ENCODE assay signal across 22 mouse cellular contexts in the genomic region with DNA sequence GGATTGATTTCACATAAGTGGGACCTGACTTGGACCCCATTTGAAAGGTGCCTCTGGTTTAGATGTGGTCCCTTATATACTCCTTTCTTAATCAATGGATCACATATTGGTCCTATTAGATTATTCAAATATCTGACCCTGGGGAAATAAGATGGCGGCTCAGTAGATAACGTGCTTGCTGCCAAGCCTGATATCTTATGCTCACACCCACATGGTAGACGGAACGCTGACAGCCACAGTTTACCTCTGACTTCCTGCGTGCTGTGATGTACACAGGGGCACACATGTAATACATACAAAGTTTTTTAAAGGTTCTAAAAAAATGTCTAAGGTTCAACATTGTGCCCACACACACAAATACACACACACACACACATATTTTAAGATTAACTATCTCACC.
A peak's percentile ranks its signal among the peaks of the same experiment; 100 is the strongest.
DNase-seq lines count a peak whose midpoint lies in the region; ATAC-seq and TF ChIP-seq lines count a peak whose summit lies in the region.
"Had no signal": no experiment of that assay in that cellular context is flagged by ENCODE, and none has a peak within 500 bp of the region (broad histone marks: within the 10 kb centered on the region; RNA-seq: fewer than 3 reads in every experiment).

No protein-coding gene starts in this region.

- TF ChIP-seq POLR2A in lung, adult 2 months (IDR thresholded peaks at IDR 0.05; ENCODE audit: borderline replicate concordance, extremely low read depth, low read depth, low read length): no peak

- no peak overlapping the region for H3K9ac ChIP-seq in liver, embryonic 11.5 days (ENCODE audit: low read depth, low read length)
- no peak overlapping the region for H3K9ac ChIP-seq in liver, embryonic 15.5 days
- H3K9ac ChIP-seq: embryonic facial prominence, embryonic 15.5 days; forebrain, embryonic 15.5 days; heart, embryonic 12.5 days; hindbrain, embryonic 14.5 days had no signal

- H3K27ac ChIP-seq in liver, embryonic 11.5 days (ENCODE audit: low read depth, low read length): no peak overlapping the region
- no peak overlapping the region; the same call in 1 of the 2 replicates for H3K27ac ChIP-seq in liver, embryonic 15.5 days (replicated peaks)
- H3K27ac ChIP-seq: embryonic facial prominence, embryonic 15.5 days; forebrain, embryonic 15.5 days; heart, adult 2 months; hindbrain, embryonic 10.5 days; hindbrain, embryonic 14.5 days had no signal

- 68% methylated on average over 5 of the region's 5 CpGs for WGBS in liver, embryonic 11.5 days
- WGBS in liver, embryonic 15.5 days (ENCODE audit: insufficient replicate concordance): 38% methylated on average over 5 of the region's 5 CpGs
- 92% methylated on average over 5 of the region's 5 CpGs for WGBS in lung, adult 2 months

- DNase-seq in c-Kit-positive CD71-positive TER-119-positive erythroid progenitor cells, embryonic 14.5 days (ENCODE audit: low spot score): peak; percentile 20
- DNase-seq in liver, embryonic 11.5 days (ENCODE audit: low spot score): no peak
- no peak for DNase-seq in lung, adult 2 months
- no peak for DNase-seq in layer of hippocampus, adult 9-11 months
- DNase-seq in heart, adult 9 months (ENCODE audit: low spot score in 2 of 2): no peak
- DNase-seq: adrenal gland, postnatal 14 days; cerebellum, adult 2 months; cerebellum, postnatal 10 days; embryo, embryonic 11 days; gastrocnemius, postnatal 10 days; heart, adult 2 months had no signal

- peaks cover 15% of the 10 kb centered on the region for H3K4me1 ChIP-seq in liver, embryonic 11.5 days (replicated peaks; ENCODE audit: control insufficient read depth, insufficient read depth, low read length)
- H3K4me1 ChIP-seq in liver, embryonic 15.5 days (replicated peaks): peaks cover 31% of the 10 kb centered on the region
- H3K4me1 ChIP-seq in lung, adult 2 months (ENCODE audit: control insufficient read depth, insufficient read depth, low read length): peaks cover 5% of the 10 kb centered on the region; the same call in 1 of the 2 replicates

- no peak overlapping the region for H3K4me3 ChIP-seq in liver, embryonic 11.5 days (ENCODE audit: low read depth, low read length)
- no peak overlapping the region for H3K4me3 ChIP-seq in liver, embryonic 15.5 days (replicated peaks)
- H3K4me3 ChIP-seq in lung, adult 2 months (replicated peaks; ENCODE audit: extremely low read depth, low read depth, low read length): no peak overlapping the region
- H3K4me3 ChIP-seq: embryonic facial prominence, embryonic 15.5 days; erythroblast, embryonic 14.5 days; forebrain, embryonic 15.5 days; heart, adult 2 months; heart, embryonic 12.5 days; hindbrain, embryonic 10.5 days had no signal

- H3K36me3 ChIP-seq in liver, embryonic 11.5 days (ENCODE audit: control insufficient read depth, insufficient read depth, low read length): peaks cover 3% of the 10 kb centered on the region
- H3K36me3 ChIP-seq in liver, embryonic 15.5 days (replicated peaks): peaks cover 15% of the 10 kb centered on the region

- no peaks in the 10 kb centered on the region for H3K9me3 ChIP-seq in liver, embryonic 11.5 days (ENCODE audit: control insufficient read depth, low read length)
- no peaks in the 10 kb centered on the region for H3K9me3 ChIP-seq in liver, embryonic 15.5 days (replicated peaks)
- H3K9me3 ChIP-seq: embryonic facial prominence, embryonic 15.5 days; forebrain, embryonic 15.5 days; heart, embryonic 12.5 days; hindbrain, embryonic 10.5 days had no signal

- no peaks in the 10 kb centered on the region for H3K27me3 ChIP-seq in liver, embryonic 11.5 days (replicated peaks; ENCODE audit: control insufficient read depth, insufficient read depth, low read length)
- H3K27me3 ChIP-seq in liver, embryonic 15.5 days: no peaks in the 10 kb centered on the region
- H3K27me3 ChIP-seq: CH12.LX; embryonic facial prominence, embryonic 15.5 days; forebrain, embryonic 15.5 days; heart, embryonic 12.5 days; Patski had no signal

- peak; percentile 71 for ATAC-seq in liver, embryonic 11.5 days (replicated peaks; ENCODE audit: low FRiP score)
- peak; percentile 59 for ATAC-seq in liver, embryonic 15.5 days (ENCODE audit: insufficient read depth)
- ATAC-seq in megakaryocyte-erythroid progenitor cell, adult 5-6 weeks (replicated peaks; ENCODE audit: low FRiP score, low TSS enrichment, poor library complexity, severe bottlenecking): peak; percentile 36; the same call in 1 of the 2 replicates
- ATAC-seq: activated CD4-positive, CD25-positive, alpha-beta regulatory T cell, adult 4 months; forebrain, embryonic 15.5 days; Patski had no signal

- H3K4me2 ChIP-seq in liver, embryonic 11.5 days: no peak overlapping the region
- no peak overlapping the region for H3K4me2 ChIP-seq in liver, embryonic 15.5 days
- H3K4me2 ChIP-seq: embryonic facial prominence, embryonic 15.5 days; forebrain, embryonic 15.5 days; heart, embryonic 12.5 days; hindbrain, embryonic 14.5 days had no signal

- TF ChIP-seq CTCF in lung, adult 2 months (IDR thresholded peaks at IDR 0.05; ENCODE audit: insufficient read depth, low read length): no peak
